Mouse (Mus musculus) thymus, adult 2 months (tissue): ENCODE measurements around the gene Gm39566.

ENCODE experiments used
- CTCF ChIP-seq: fragments of 200-500 bp; IDR thresholded peaks from 2 replicates; pipeline ENCODE4 v1.5.1; 2012; ENCODE audit warnings: mild to moderate bottlenecking, control low read depth, low read length, moderate library complexity, borderline replicate concordance; ENCODE audit not compliant: control insufficient read depth, poor library complexity, insufficient read depth; ENCODE audit errors: extremely low read depth
- POLR2A ChIP-seq: fragments of 200-500 bp; IDR thresholded peaks from 2 replicates; pipeline ENCODE4 v1.6.1; 2012; ENCODE audit warnings: mild to moderate bottlenecking, low read length, control low read depth, moderate library complexity; ENCODE audit not compliant: control insufficient read depth, poor library complexity, insufficient read depth; ENCODE audit errors: extremely low read depth

GRCm38 (mm10) chr11:69854680-69855079 is 39.6 kb upstream of the Gm39566 start:
- TF ChIP-seq CTCF (no peak), POLR2A (no peak)
